Mouse (Mus musculus) liver, embryonic 14.5 days (tissue): ENCODE results near the gene Sh3d21.

Experiments
- CTCF ChIP-seq: IDR thresholded peaks from 2 replicates; pipeline ENCODE4 v1.5.1; 2016; ENCODE audit warnings: antibody characterized with exemption, low read depth, control low read depth
- EP300 ChIP-seq: IDR thresholded peaks from 2 replicates; pipeline ENCODE4 v1.6.1; 2016; ENCODE audit warnings: antibody characterized with exemption, low read depth

- no peak for TF ChIP-seq CTCF
- TF ChIP-seq EP300, result no peak
Observed at GRCm38 (mm10) chr4:126111153-126111549, 52.1 kb downstream of the Sh3d21 start.
